Mouse (Mus musculus) G1E (cell line): ENCODE measurements around the gene Dffb. TPM values are rescaled to one million over a fixed set of nuclear protein-coding genes. Genes with fewer than 3 reads are reported as not detected.

Experiments
- ATAC-seq: 2 replicates; pipeline ENCODE4 v1.8.0; 2016; ENCODE audit warnings: mild to moderate bottlenecking; ENCODE audit not compliant: insufficient number of reproducible peaks, poor library complexity, low FRiP score, severe bottlenecking; ENCODE audit errors: extremely low read depth
- DNase-seq: peaks from one replicate; pipeline ENCODE4 v3.0.0; 2012; ENCODE audit warnings: low spot score
- H3K27me3 ChIP-seq: 2 replicates; pipeline ENCODE4 v1.6.1; 2012; ENCODE audit warnings: mild to moderate bottlenecking, low read length, inconsistent platforms; ENCODE audit not compliant: insufficient read depth
- H3K36me3 ChIP-seq: replicated peaks from 2 replicates; pipeline ENCODE3; 2012; ENCODE audit warnings: mild to moderate bottlenecking, inconsistent platforms
- H3K4me1 ChIP-seq: 2 replicates; pipeline ENCODE4 v1.6.1; 2012; ENCODE audit warnings: low read depth, low read length, inconsistent platforms, mixed read lengths; ENCODE audit not compliant: insufficient read depth
- H3K4me3 ChIP-seq: 2 replicates; pipeline ENCODE4 v1.5.1; 2012; ENCODE audit warnings: low read depth, mild to moderate bottlenecking, inconsistent platforms, low read length, moderate library complexity, mixed read lengths
- H3K9me3 ChIP-seq: replicated peaks from 2 replicates; pipeline ENCODE4 v1.6.1; 2012; ENCODE audit warnings: inconsistent platforms
- CTCF ChIP-seq: IDR thresholded peaks from 2 replicates; pipeline ENCODE4 v1.5.1; 2012; ENCODE audit warnings: low read depth, low read length, inconsistent platforms, mixed read lengths
- GATA1 ChIP-seq: IDR thresholded peaks from 2 replicates; pipeline ENCODE4 v1.6.1; 2012; ENCODE audit warnings: borderline replicate concordance, low read length, inconsistent platforms, mixed read lengths
- GATA2 ChIP-seq: IDR thresholded peaks from 2 replicates; pipeline ENCODE4 v1.6.1; 2012; ENCODE audit warnings: low read depth, low read length, inconsistent platforms, borderline replicate concordance
- POLR2AphosphoS5 ChIP-seq: IDR thresholded peaks from 2 replicates; pipeline ENCODE4 v1.6.1; 2012; ENCODE audit warnings: low read depth, low read length, inconsistent platforms; ENCODE audit not compliant: insufficient replicate concordance
- TAL1 ChIP-seq: conservative IDR thresholded peaks from 2 replicates; pipeline ENCODE4 v1.6.1; 2012; ENCODE audit warnings: low read depth, low read length, inconsistent platforms, mixed read lengths
- polyA plus RNA-seq: library from polyadenylated mRNA; stranded (reverse); fragments of >175 nt; gene quantifications from 2 replicates; pipeline ENCODE4 v1.2.3, GENCODE M21; 2012
- total RNA-seq, 2 experiments: library from RNA; stranded (forward) in 1 of 2; stranded (reverse) in 1 of 2; fragments of 200-1000 nt in 1 of 2; fragments of >200 nt in 1 of 2; fragmentation: Nextera tagmentation in 1 of 2; gene quantifications; 2 replicates each; pipeline ENCODE4 v1.2.3; 2014 to 2017

The Dffb gene
- total and polyA plus RNA-seq, 3 experiments = 11.0 to 20.5 (median 13.4) TPM

- TF ChIP-seq POLR2AphosphoS5 = no peak
- TF ChIP-seq GATA2 = no peak
- TF ChIP-seq TAL1 = no peak
- TF ChIP-seq GATA1 = no peak
- TF ChIP-seq CTCF = no peak
- no peak for ATAC-seq
- no peaks in the 10 kb centered on the region for H3K9me3 ChIP-seq
- no peaks in the 10 kb centered on the region for H3K27me3 ChIP-seq
- H3K4me1 ChIP-seq = peaks cover 55% of the 10 kb centered on the region
- peak; percentile 43 for DNase-seq
- H3K36me3 ChIP-seq = peaks cover 73% of the 10 kb centered on the region
- H3K4me3 ChIP-seq = peak overlapping the region; percentile 99
These were observed 37.4 kb upstream of the Dffb start for GRCm38 (mm10) chr4:154012132-154012882.

GRCm38 (mm10) chr4:154011646-154012089 is 36.7 kb upstream of the Dffb start, which contains the start of gene Lrrc47:
Gene Lrrc47 (plus strand): TSS chr4:154011731.
- Histone ChIP-seq H3K4me1 (peaks cover 50% of the 10 kb centered on the region), H3K27me3 (no peaks in the 10 kb centered on the region), H3K9me3 (no peaks in the 10 kb centered on the region), H3K4me3 (peak within 1 kb of the TSS; percentile 99), H3K36me3 (peaks cover 73% of the 10 kb centered on the region)
- ATAC-seq = peak; percentile 95
- peak; percentile 89 for DNase-seq
- no peak for TF ChIP-seq CTCF
- no peak for TF ChIP-seq GATA2
- no peak for TF ChIP-seq GATA1
- no peak for TF ChIP-seq TAL1
- no peak for TF ChIP-seq POLR2AphosphoS5

GRCm38 (mm10) chr4:154010907-154011645 is 36.1 kb upstream of the Dffb start:
- no peak for TF ChIP-seq GATA2
- TF ChIP-seq CTCF = no peak
- TF ChIP-seq POLR2AphosphoS5 = no peak
- TF ChIP-seq TAL1 = no peak
- TF ChIP-seq GATA1 = no peak
- peaks cover 73% of the 10 kb centered on the region for H3K36me3 ChIP-seq
- no peak for DNase-seq
- peak; percentile 28; the same call in 1 of the 2 replicates for ATAC-seq
- no peaks in the 10 kb centered on the region for H3K27me3 ChIP-seq
- H3K4me1 ChIP-seq = peaks cover 47% of the 10 kb centered on the region
- H3K9me3 ChIP-seq = no peaks in the 10 kb centered on the region
- peak overlapping the region; percentile 99 for H3K4me3 ChIP-seq

GRCm38 (mm10) chr4:154007759-154008158 is 32.8 kb upstream of the Dffb start:
- DNase-seq (no peak), ATAC-seq (no peak)
- H3K4me1 ChIP-seq = peaks cover 15% of the 10 kb centered on the region
- no peaks in the 10 kb centered on the region for H3K9me3 ChIP-seq
- no peak overlapping the region for H3K4me3 ChIP-seq
- H3K36me3 ChIP-seq = peaks cover 73% of the 10 kb centered on the region
- no peaks in the 10 kb centered on the region for H3K27me3 ChIP-seq
- no peak for TF ChIP-seq TAL1
- no peak for TF ChIP-seq CTCF
- TF ChIP-seq GATA2 = no peak
- TF ChIP-seq GATA1 = no peak
- TF ChIP-seq POLR2AphosphoS5 = no peak

- H3K4me1 ChIP-seq = peaks cover 14% of the 10 kb centered on the region
- H3K9me3 ChIP-seq = no peaks in the 10 kb centered on the region
- H3K4me3 ChIP-seq = no peak overlapping the region
- peaks cover 81% of the 10 kb centered on the region for H3K36me3 ChIP-seq
- DNase-seq = no peak
- ATAC-seq = no peak
- no peaks in the 10 kb centered on the region for H3K27me3 ChIP-seq
- TF ChIP-seq GATA1 (no peak), CTCF (no peak), TAL1 (no peak), GATA2 (no peak), POLR2AphosphoS5 (no peak)
These were observed 31.3 kb upstream of the Dffb start for GRCm38 (mm10) chr4:154006264-154006663.

GRCm38 (mm10) chr4:154005488-154005887 is 30.6 kb upstream of the Dffb start:
- Histone ChIP-seq H3K9me3 (no peaks in the 10 kb centered on the region), H3K27me3 (no peaks in the 10 kb centered on the region), H3K4me3 (no peak overlapping the region), H3K36me3 (peaks cover 81% of the 10 kb centered on the region), H3K4me1 (peaks cover 9% of the 10 kb centered on the region)
- TF ChIP-seq POLR2AphosphoS5 (no peak), TAL1 (no peak), GATA2 (no peak), CTCF (no peak), GATA1 (no peak)
- DNase-seq = no peak
- no peak for ATAC-seq
